Mouse (Mus musculus) heart, postnatal 0 days (tissue): ENCODE results near the gene A730049H05Rik.

ENCODE experiments used
- CTCF ChIP-seq: IDR thresholded peaks from 2 replicates; pipeline ENCODE4 v1.5.1; 2016; ENCODE audit warnings: antibody characterized with exemption, control low read depth, low read depth
- EP300 ChIP-seq: IDR thresholded peaks from 2 replicates; pipeline ENCODE4 v1.6.1; 2016; ENCODE audit warnings: antibody characterized with exemption, low read depth

- no peak for TF ChIP-seq CTCF
- TF ChIP-seq EP300 = no peak
Observed at GRCm38 (mm10) chr6:92803213-92803612, 13.1 kb upstream of the A730049H05Rik start.
